Mouse (Mus musculus) CH12.LX (cell line): ENCODE data around the gene Ube2o. TPM values are rescaled to one million over a fixed set of nuclear protein-coding genes. Genes with fewer than 3 reads are reported as not detected.

Experiments used
- DNase-seq: peaks from one replicate; pipeline ENCODE4 v3.0.0-alpha.2; 2013; ENCODE audit errors: extremely low read depth
- H3K27ac ChIP-seq: 2 replicates; pipeline ENCODE4 v1.5.1; 2012; ENCODE audit warnings: low read depth, mild to moderate bottlenecking, control low read depth, moderate library complexity; ENCODE audit not compliant: insufficient read depth
- H3K27me3 ChIP-seq: replicated peaks from 2 replicates; pipeline ENCODE3; 2012; ENCODE audit warnings: inconsistent platforms
- H3K36me3 ChIP-seq, 2 experiments: replicated peaks in 1 of 2; 2 replicates each; pipeline versions ENCODE3 to v1.6.1; 2012; ENCODE audit warnings: inconsistent platforms in 1 of 2, low read length in 1 of 2, mild to moderate bottlenecking in 1 of 2, mixed read lengths in 1 of 2, moderate library complexity in 1 of 2; ENCODE audit not compliant: control insufficient read depth in 1 of 2, insufficient read depth in 1 of 2
- H3K4me1 ChIP-seq, 2 experiments: 2 replicates each; pipeline ENCODE4 v1.6.1; 2012; ENCODE audit warnings: inconsistent platforms in 1 of 2, moderate library complexity in 1 of 2; ENCODE audit not compliant: insufficient read depth in 2 of 2, control insufficient read depth in 1 of 2
- H3K4me2 ChIP-seq: 2 replicates; pipeline ENCODE4 v1.6.1; 2012; ENCODE audit warnings: low read depth, mild to moderate bottlenecking, control low read depth; ENCODE audit not compliant: poor library complexity, insufficient read depth, severe bottlenecking
- H3K4me3 ChIP-seq, 3 experiments: fragments of 150-350 bp in 1 of 3; sonication (generic) in 1 of 3; replicated peaks in 1 of 3; 2 replicates each; pipeline versions ENCODE3 to v1.5.1; 2011 to 2012; ENCODE audit warnings: low read depth in 2 of 3, low read length in 2 of 3, mild to moderate bottlenecking in 2 of 3, moderate library complexity in 2 of 3, control low read depth in 1 of 3, improper control_type of control experiment in 1 of 3, inconsistent platforms in 1 of 3, mixed read lengths in 1 of 3; ENCODE audit not compliant: poor library complexity in 1 of 3
- H3K79me2 ChIP-seq: replicated peaks from 2 replicates; pipeline ENCODE4 v1.6.1; 2012; ENCODE audit warnings: mild to moderate bottlenecking, moderate library complexity; ENCODE audit not compliant: control insufficient read depth, poor library complexity, insufficient read depth, severe bottlenecking; ENCODE audit errors: extremely low read depth
- H3K9ac ChIP-seq: 2 replicates; pipeline ENCODE4 v1.6.1; 2012; ENCODE audit warnings: low read depth, mild to moderate bottlenecking, control low read depth, moderate library complexity; ENCODE audit not compliant: insufficient read depth
- H3K9me3 ChIP-seq: replicated peaks from 2 replicates; pipeline ENCODE3; 2012; ENCODE audit warnings: low read length, inconsistent platforms, mixed read lengths
- CHD1 ChIP-seq: IDR thresholded peaks from 2 replicates; pipeline ENCODE4 v1.6.1; 2012; ENCODE audit warnings: low read depth, low read length, improper control_type of control experiment, inconsistent platforms
- CHD2 ChIP-seq: IDR thresholded peaks from 2 replicates; pipeline ENCODE4 v1.6.1; 2011; ENCODE audit warnings: low read length, improper control_type of control experiment
- E2F4 ChIP-seq: IDR thresholded peaks from 2 replicates; pipeline ENCODE4 v1.6.1; 2011; ENCODE audit warnings: low read depth, low read length, improper control_type of control experiment; ENCODE audit not compliant: insufficient replicate concordance
- ELF1 ChIP-seq: IDR thresholded peaks from 2 replicates; pipeline ENCODE4 v1.6.1; 2014; ENCODE audit warnings: low read depth, mild to moderate bottlenecking, inconsistent platforms, low read length, improper control_type of control experiment
- EP300 ChIP-seq: IDR thresholded peaks from 2 replicates; pipeline ENCODE4 v1.6.1; 2011; ENCODE audit warnings: low read length, improper control_type of control experiment
- ETS1 ChIP-seq: conservative IDR thresholded peaks from 2 replicates; pipeline ENCODE4 v1.6.1; 2012; ENCODE audit warnings: low read depth, mild to moderate bottlenecking, inconsistent platforms, low read length, improper control_type of control experiment, moderate library complexity
- HCFC1 ChIP-seq: IDR thresholded peaks from 2 replicates; pipeline ENCODE4 v1.6.1; 2012; ENCODE audit warnings: low read depth, mild to moderate bottlenecking, inconsistent platforms, low read length, improper control_type of control experiment
- IRF4 ChIP-seq: IDR thresholded peaks from 2 replicates; pipeline ENCODE4 v1.6.1; 2014; ENCODE audit warnings: low read depth, mild to moderate bottlenecking, inconsistent platforms, low read length, improper control_type of control experiment
- JUND ChIP-seq: conservative IDR thresholded peaks from 2 replicates; pipeline ENCODE4 v1.6.1; 2011; ENCODE audit warnings: low read depth, low read length, improper control_type of control experiment
- KAT2A ChIP-seq: IDR thresholded peaks from 2 replicates; pipeline ENCODE4 v1.6.1; 2012; ENCODE audit warnings: low read length, improper control_type of control experiment, inconsistent platforms; ENCODE audit not compliant: insufficient replicate concordance
- MAFK ChIP-seq: IDR thresholded peaks from 2 replicates; pipeline ENCODE4 v1.6.1; 2011; ENCODE audit warnings: low read length, improper control_type of control experiment; ENCODE audit not compliant: insufficient replicate concordance
- MAX ChIP-seq: IDR thresholded peaks from 2 replicates; pipeline ENCODE4 v1.6.1; 2011; ENCODE audit warnings: low read length, improper control_type of control experiment
- MAZ ChIP-seq: IDR thresholded peaks from 2 replicates; pipeline ENCODE4 v1.6.1; 2012; ENCODE audit warnings: low read depth, mild to moderate bottlenecking, inconsistent platforms, low read length, improper control_type of control experiment, moderate library complexity
- MEF2A ChIP-seq: IDR thresholded peaks from 2 replicates; pipeline ENCODE4 v1.6.1; 2014; ENCODE audit warnings: low read depth, mild to moderate bottlenecking, inconsistent platforms, low read length, improper control_type of control experiment, borderline replicate concordance
- MXI1 ChIP-seq: IDR thresholded peaks from 2 replicates; pipeline ENCODE4 v1.6.1; 2011; ENCODE audit warnings: mild to moderate bottlenecking, low read depth, low read length, improper control_type of control experiment
- NRF1 ChIP-seq: IDR thresholded peaks from 2 replicates; pipeline ENCODE4 v1.6.1; 2014; ENCODE audit warnings: low read depth, mild to moderate bottlenecking, inconsistent platforms, low read length, improper control_type of control experiment, moderate library complexity
- PAX5 ChIP-seq: IDR thresholded peaks from 2 replicates; pipeline ENCODE4 v1.6.1; 2012; ENCODE audit warnings: low read length, inconsistent platforms, mixed read lengths
- POLR2AphosphoS2 ChIP-seq: IDR thresholded peaks from 2 replicates; pipeline ENCODE4 v1.6.1; 2011; ENCODE audit warnings: low read depth, low read length, improper control_type of control experiment
- RAD21 ChIP-seq: IDR thresholded peaks from 2 replicates; pipeline ENCODE4 v1.6.1; 2011; ENCODE audit warnings: low read depth, mild to moderate bottlenecking, low read length, improper control_type of control experiment, moderate library complexity
- SIN3A ChIP-seq: IDR thresholded peaks from 2 replicates; pipeline ENCODE4 v1.6.1; 2012; ENCODE audit warnings: low read length, improper control_type of control experiment, inconsistent platforms
- SMC3 ChIP-seq: IDR thresholded peaks from 2 replicates; pipeline ENCODE4 v1.6.1; 2011; ENCODE audit warnings: low read depth, low read length, improper control_type of control experiment
- TBP ChIP-seq: conservative IDR thresholded peaks from 2 replicates; pipeline ENCODE4 v1.6.1; 2011; ENCODE audit warnings: low read depth, low read length, improper control_type of control experiment
- TCF12 ChIP-seq: IDR thresholded peaks from 2 replicates; pipeline ENCODE4 v1.6.1; 2014; ENCODE audit warnings: low read depth, mild to moderate bottlenecking, inconsistent platforms, low read length, improper control_type of control experiment
- UBTF ChIP-seq: IDR thresholded peaks from 2 replicates; pipeline ENCODE4 v1.6.1; 2012; ENCODE audit warnings: low read depth, mild to moderate bottlenecking, inconsistent platforms, low read length, improper control_type of control experiment, moderate library complexity
- USF1 ChIP-seq: IDR thresholded peaks from 2 replicates; pipeline ENCODE4 v1.6.1; 2014; ENCODE audit warnings: low read depth, mild to moderate bottlenecking, inconsistent platforms, low read length, improper control_type of control experiment
- USF2 ChIP-seq: conservative IDR thresholded peaks from 2 replicates; pipeline ENCODE4 v1.6.1; 2011; ENCODE audit warnings: low read depth, low read length, improper control_type of control experiment
- ZC3H11A ChIP-seq: IDR thresholded peaks from 2 replicates; pipeline ENCODE4 v1.6.1; 2012; ENCODE audit warnings: low read depth, mild to moderate bottlenecking, inconsistent platforms, low read length, improper control_type of control experiment
- ZKSCAN1 ChIP-seq: IDR thresholded peaks from 2 replicates; pipeline ENCODE4 v1.6.1; 2012; ENCODE audit warnings: low read depth, inconsistent platforms, low read length, improper control_type of control experiment, borderline replicate concordance
- ZMIZ1 ChIP-seq: IDR thresholded peaks from 2 replicates; pipeline ENCODE4 v1.6.1; 2012; ENCODE audit warnings: low read depth, mild to moderate bottlenecking, inconsistent platforms, low read length, improper control_type of control experiment
- ZNF384 ChIP-seq: IDR thresholded peaks from 2 replicates; pipeline ENCODE4 v1.6.1; 2012; ENCODE audit warnings: low read depth, low read length, improper control_type of control experiment, inconsistent platforms
- dilution Hi-C: fragments of 300-500 bp; cut with MboI; formaldehyde crosslinking; loops from 2 replicates; pipeline ENCODE4 v1.14.3; 2020; ENCODE audit warnings: low sequenced_read_pairs; ENCODE audit not compliant: extremely low pct_unique_long_range_greater_than_20kb, extremely low pct_ligation_motif_present
- in situ Hi-C: fragments of 300-500 bp; cut with MboI; formaldehyde crosslinking; loops from 3 replicates; pipeline ENCODE4 v1.14.3; 2019; ENCODE audit warnings: low sequenced_read_pairs, low pct_ligation_motif_present, low pct_unique_long_range_greater_than_20kb, mixed read lengths
- polyA plus RNA-seq: library from polyadenylated mRNA; unstranded; fragments of >175 nt; gene quantifications from 2 replicates; pipeline ENCODE4 v1.2.1, GENCODE M21; 2012; ENCODE audit warnings: low read depth; ENCODE audit not compliant: insufficient read length
- total RNA-seq, 2 experiments: library from RNA; depleted of rRNA; stranded (reverse); fragments of 300-350 nt in 1 of 2; fragments of >200 nt in 1 of 2; gene quantifications; 2 replicates each; pipeline ENCODE4 v1.2.3; 2012 to 2014

The Ube2o gene
- total and polyA plus RNA-seq, 3 experiments = 12.7 to 61.7 (median 42.8) TPM

GRCm38 (mm10) chr11:116617641-116618040 is 36.4 kb upstream of the Ube2o start:
- Histone ChIP-seq H3K4me2 (no peak overlapping the region), H3K4me3 (no peak overlapping the region), H3K4me1 (peaks cover 56 to 87% of the 10 kb centered on the region in 2 experiments)

GRCm38 (mm10) chr11:116616438-116617118 is 35.3 kb upstream of the Ube2o start:
- peak overlapping the region; percentile 50 for H3K9ac ChIP-seq
- H3K27ac ChIP-seq = peak overlapping the region; percentile 85
- no peaks in the 10 kb centered on the region for H3K27me3 ChIP-seq
- in situ Hi-C loops (no loop called here), dilution Hi-C loops (no loop called here)
- H3K4me2 ChIP-seq = peak overlapping the region; percentile 55
- H3K9me3 ChIP-seq = peaks cover 4% of the 10 kb centered on the region
- peaks cover 0 to 24% of the 10 kb centered on the region in 2 experiments for H3K36me3 ChIP-seq
- DNase-seq = peak; percentile 78
- H3K4me3 ChIP-seq = peak overlapping the region in 2 of 3 experiments; percentile 18 to 31
- no peaks in the 10 kb centered on the region for H3K79me2 ChIP-seq
- peaks cover 54 to 87% of the 10 kb centered on the region in 2 experiments for H3K4me1 ChIP-seq
- TF ChIP-seq MXI1 (no peak; the same call in 1 of the 2 replicates), USF2 (no peak), CHD2 (no peak), NRF1 (no peak), ZNF384 (no peak), JUND (no peak), SMC3 (no peak), CHD1 (no peak), IRF4 (peak; percentile 68), MEF2A (no peak), TBP (no peak), KAT2A (no peak), ZMIZ1 (no peak), MAFK (peak; percentile 72; the same call in 1 of the 2 replicates), EP300 (peak; percentile 46), ZC3H11A (no peak), MAX (peak; percentile 52; the same call in 1 of the 2 replicates), POLR2AphosphoS2 (no peak), ELF1 (no peak), PAX5 (no peak), ETS1 (peak; percentile 54), E2F4 (no peak), SIN3A (no peak), USF1 (no peak), UBTF (no peak), TCF12 (peak; percentile 50; the same call in 1 of the 2 replicates), HCFC1 (no peak), ZKSCAN1 (no peak), MAZ (0 out of 2 replicates have a peak, but pooled peaks have one; percentile 54), RAD21 (no peak)

More at GRCm38 (mm10) chr11:116617641-116618040, 36.4 kb upstream of the Ube2o start:
- Histone ChIP-seq H3K9ac (no peak overlapping the region), H3K27ac (no peak overlapping the region; the same call in 1 of the 2 replicates), H3K9me3 (peaks cover 4% of the 10 kb centered on the region), H3K27me3 (no peaks in the 10 kb centered on the region), H3K36me3 (peaks cover 0 to 24% of the 10 kb centered on the region in 2 experiments), H3K79me2 (no peaks in the 10 kb centered on the region)
- dilution Hi-C loops = no loop called here
- no peak for TF ChIP-seq MAZ
- no peak for TF ChIP-seq JUND
- no peak for TF ChIP-seq ETS1
- no peak for TF ChIP-seq SIN3A
- in situ Hi-C loops = no loop called here
- no peak for DNase-seq
